In the genomic region with DNA sequence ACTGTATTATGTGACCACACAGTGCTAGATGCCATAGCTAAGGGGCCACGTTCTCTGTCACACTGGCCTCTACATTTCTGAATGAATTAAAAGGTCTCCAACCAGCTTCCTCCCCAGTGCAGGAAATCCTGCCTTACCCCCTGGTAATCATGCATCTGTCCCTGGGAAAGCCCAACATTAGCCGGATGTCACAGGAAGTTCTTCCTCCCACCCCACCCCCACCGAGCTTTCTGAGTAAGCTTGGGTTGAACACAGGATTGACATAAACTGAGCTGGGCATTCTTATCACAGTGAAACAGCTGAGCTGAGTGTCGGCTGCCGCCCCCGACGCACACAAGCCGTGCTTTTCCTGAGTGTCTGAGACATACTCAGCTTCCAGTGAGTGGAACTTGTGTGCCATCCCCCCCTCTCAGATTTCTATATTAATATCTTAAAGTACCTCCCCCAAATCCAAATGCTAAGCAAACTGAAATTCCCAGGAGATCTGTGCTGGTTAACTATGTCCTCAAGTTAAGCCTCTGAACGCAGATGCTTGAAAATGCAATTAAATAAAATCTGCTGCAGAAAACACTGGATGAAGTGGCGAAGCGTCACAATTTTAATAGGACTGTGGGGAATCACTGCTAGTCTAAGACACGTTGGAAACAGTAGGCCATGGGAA, we compare ENCODE assay signal across 8 mouse cellular contexts. TPM values are rescaled to one million over a fixed set of nuclear protein-coding genes. Genes with fewer than 3 reads are reported as not detected.
A peak's percentile ranks its signal among the peaks of the same experiment; 100 is the strongest.
DNase-seq lines count a peak whose midpoint lies in the region; ATAC-seq and TF ChIP-seq lines count a peak whose summit lies in the region.

No protein-coding gene starts in this region.

- H3K9ac ChIP-seq in limb, embryonic 14.5 days (ENCODE audit: low read depth, low read length, severe bottlenecking) = no peak overlapping the region
- H3K9ac ChIP-seq in midbrain, embryonic 14.5 days (replicated peaks; ENCODE audit: low read length) = no peak overlapping the region

- ATAC-seq in limb, embryonic 14.5 days (ENCODE audit: low FRiP score, low read depth) = peak; percentile 70
- no peak for ATAC-seq in midbrain, embryonic 14.5 days (ENCODE audit: low FRiP score, low TSS enrichment)

- no peaks in the 10 kb centered on the region for H3K27me3 ChIP-seq in limb, embryonic 14.5 days (ENCODE audit: control insufficient read depth, insufficient read depth, low read length)
- no peaks in the 10 kb centered on the region for H3K27me3 ChIP-seq in midbrain, embryonic 14.5 days (ENCODE audit: control insufficient read depth, insufficient read depth, low read length)

- peak; percentile 24 for DNase-seq in gastrocnemius, postnatal 14 days
- no peak for DNase-seq in gastrocnemius, postnatal 10 days
- DNase-seq in c-Kit-positive CD71-negative TER-119-negative erythroid progenitor cells, embryonic 14.5 days (ENCODE audit: low read depth) = peak; percentile 46
- DNase-seq in heart, postnatal 36 days = peak; percentile 19
- peak; percentile 59 for DNase-seq in limb, embryonic 14.5 days (ENCODE audit: low spot score)
- DNase-seq in midbrain, embryonic 14.5 days = peak; percentile 63
- DNase-seq in urinary bladder, postnatal 25 days (ENCODE audit: low spot score) = no peak
- no peak for DNase-seq in ovary, postnatal 36 days (ENCODE audit: low spot score)

- no peaks in the 10 kb centered on the region for H3K36me3 ChIP-seq in limb, embryonic 14.5 days (ENCODE audit: control insufficient read depth, insufficient read depth, low read length)
- no peaks in the 10 kb centered on the region for H3K36me3 ChIP-seq in midbrain, embryonic 14.5 days (ENCODE audit: control insufficient read depth, insufficient read depth, low read length)

- peaks cover 14% of the 10 kb centered on the region for H3K4me1 ChIP-seq in limb, embryonic 14.5 days (ENCODE audit: control insufficient read depth, insufficient read depth, low read length)
- peaks cover 18% of the 10 kb centered on the region for H3K4me1 ChIP-seq in midbrain, embryonic 14.5 days (ENCODE audit: control insufficient read depth, insufficient read depth, low read length)

- H3K27ac ChIP-seq in limb, embryonic 14.5 days (replicated peaks; ENCODE audit: low read depth, low read length) = 0 out of 2 replicates have a peak overlapping the region, but pooled peaks have one; percentile 1
- 0 out of 2 replicates have a peak overlapping the region, but pooled peaks have one; percentile 32 for H3K27ac ChIP-seq in midbrain, embryonic 14.5 days (replicated peaks; ENCODE audit: low read depth, low read length)

- no peak overlapping the region for H3K4me3 ChIP-seq in limb, embryonic 14.5 days (replicated peaks; ENCODE audit: low read length)
- H3K4me3 ChIP-seq in midbrain, embryonic 14.5 days (replicated peaks; ENCODE audit: low read depth, low read length) = no peak overlapping the region

- H3K9me3 ChIP-seq in limb, embryonic 14.5 days (ENCODE audit: control insufficient read depth, low read length) = no peaks in the 10 kb centered on the region
- no peaks in the 10 kb centered on the region for H3K9me3 ChIP-seq in midbrain, embryonic 14.5 days (ENCODE audit: control insufficient read depth, low read length)

- no peak for TF ChIP-seq POLR2A in limb, embryonic 14.5 days (IDR thresholded peaks at IDR 0.05; ENCODE audit: borderline replicate concordance, extremely low read depth, insufficient read depth, insufficient read length)

- intact Hi-C loops in gastrocnemius, postnatal 14 days (cut with DNase I; ENCODE audit: low total_unique reads) = no loop called here
- intact Hi-C loops in heart, postnatal 36 days (cut with DNase I) = loop anchor here (2.0 kb wide), 1 partner anchor 38 kb away; a partner anchor contains a TSS

- WGBS in limb, embryonic 14.5 days = 37% methylated on average over 12 of the region's 12 CpGs
- WGBS in midbrain, embryonic 14.5 days = 42% methylated on average over 12 of the region's 12 CpGs

- no peak overlapping the region for H3K4me2 ChIP-seq in limb, embryonic 14.5 days (replicated peaks; ENCODE audit: low read depth, low read length, severe bottlenecking)
- no peak overlapping the region for H3K4me2 ChIP-seq in midbrain, embryonic 14.5 days (ENCODE audit: low read length)

RNA-seq across cellular contexts. Expression of a gene that starts 38.3 kb away (rescaled TPM):
- 1 to 10 TPM; 2.3 to 3.0 TPM for total RNA-seq in gastrocnemius, postnatal 14 days (2021)
- 1 to 10 TPM; 4.3 to 7.7 TPM for total RNA-seq in gastrocnemius, postnatal 10 days (2021)
- total RNA-seq in heart, postnatal 36 days (2021) = 1 to 10 TPM; 2.1 to 2.2 TPM
- polyA plus RNA-seq in limb, embryonic 14.5 days (2012; rRNA removed) = 18.2 and 21.4 TPM in 2 replicates
- 9.6 and 13.3 TPM in 2 replicates for polyA plus RNA-seq in limb, embryonic 14.5 days (2014; fragmentation: Nextera tagmentation; extraction: Ambion mirVana)
- polyA plus RNA-seq in midbrain, embryonic 14.5 days (2014; fragmentation: Nextera tagmentation; extraction: Ambion mirVana) = 40.8 and 46.9 TPM in 2 replicates

Comparison
In these comparisons a context has a peak if more than half of its experiments do, and no peak if none do; other contexts are left out.
1. DNase-seq: peak in gastrocnemius, postnatal 14 days (single experiment), c-Kit-positive CD71-negative TER-119-negative erythroid progenitor cells, embryonic 14.5 days (single experiment), heart, postnatal 36 days (2 of 2), limb, embryonic 14.5 days (single experiment) and midbrain, embryonic 14.5 days (single experiment); none in gastrocnemius, postnatal 10 days (single experiment), urinary bladder, postnatal 25 days (single experiment) and ovary, postnatal 36 days (single experiment).